ENCODE assay signal across 7 mouse cellular contexts in genomic region chrX:70385276-70385961, GRCm38 (mm10). TPM values are rescaled to one million over a fixed set of nuclear protein-coding genes. Genes with fewer than 3 reads are reported as not detected.
A peak's percentile ranks its signal among the peaks of the same experiment; 100 is the strongest.
DNase-seq lines count a peak whose midpoint lies in the region; ATAC-seq lines count a peak whose summit lies in the region.

Gene 1110012L19Rik (plus strand): TSS chrX:70385877.

- DNase-seq in adrenal gland, adult 2 months, result peak; percentile 84
- peak; percentile 56 for DNase-seq in embryo, embryonic 11.5 days (ENCODE audit: low read depth, low spot score)
- peak; percentile 40 to 45 for DNase-seq in gastrocnemius, postnatal 36 days
- peak; percentile 80 to 91 for DNase-seq in left cerebral cortex, postnatal 25 days (ENCODE audit: low spot score in 2 of 2)
- DNase-seq in midbrain, embryonic 10.5 days (ENCODE audit: low spot score), result peak; percentile 59
- peak; percentile 85 for DNase-seq in skeletal muscle tissue, adult 2 months (ENCODE audit: low read depth, low spot score)

- intact Hi-C loops in gastrocnemius, postnatal 36 days (cut with DNase I), result loop anchor here (10.0 kb wide), 1 partner anchor 69 kb away; no protein-coding TSS in a partner anchor
- intact Hi-C loops in left cerebral cortex, postnatal 25 days (cut with DNase I), result no loop called here

- H3K4me3 ChIP-seq in intestine, embryonic 15.5 days (replicated peaks), result peak within 1 kb of the TSS; percentile 49
- peak within 1 kb of the TSS; percentile 63 for H3K4me3 ChIP-seq in midbrain, embryonic 10.5 days

- no peaks in the 10 kb centered on the region for H3K9me3 ChIP-seq in intestine, embryonic 15.5 days
- no peaks in the 10 kb centered on the region for H3K9me3 ChIP-seq in midbrain, embryonic 10.5 days (replicated peaks)

- WGBS in intestine, embryonic 15.5 days, result 13% methylated on average over 22 of the region's 22 CpGs
- 22% methylated on average over 22 of the region's 22 CpGs for WGBS in midbrain, embryonic 10.5 days

- H3K27ac ChIP-seq in intestine, embryonic 15.5 days, result peak within 1 kb of the TSS; percentile 66
- peak within 1 kb of the TSS; percentile 82 for H3K27ac ChIP-seq in midbrain, embryonic 10.5 days (replicated peaks)

- H3K27me3 ChIP-seq in intestine, embryonic 15.5 days (replicated peaks), result no peaks in the 10 kb centered on the region
- H3K27me3 ChIP-seq in midbrain, embryonic 10.5 days (ENCODE audit: low read depth, poor library complexity, severe bottlenecking), result no peaks in the 10 kb centered on the region

- H3K36me3 ChIP-seq in intestine, embryonic 15.5 days, result no peaks in the 10 kb centered on the region
- peaks cover 5% of the 10 kb centered on the region; the same call in 1 of the 2 replicates for H3K36me3 ChIP-seq in midbrain, embryonic 10.5 days

- H3K4me1 ChIP-seq in intestine, embryonic 15.5 days (replicated peaks), result no peaks in the 10 kb centered on the region
- H3K4me1 ChIP-seq in midbrain, embryonic 10.5 days, result peaks cover 8% of the 10 kb centered on the region

- H3K4me2 ChIP-seq in intestine, embryonic 15.5 days (replicated peaks), result peak within 1 kb of the TSS; percentile 58

- peak; percentile 98 for ATAC-seq in intestine, embryonic 15.5 days

- H3K9ac ChIP-seq in intestine, embryonic 15.5 days, result peak within 1 kb of the TSS; percentile 54

RNA-seq across cellular contexts. Expression of gene 1110012L19Rik, which starts in this region (rescaled TPM):
- total RNA-seq in adrenal gland, adult 2 months (2021), result 10 to 100 TPM; 14.9 to 20.9 TPM
- 1.3 and 1.8 TPM in 2 replicates for polyA plus RNA-seq in adrenal gland, adult 2 months (2012; rRNA removed)
- total RNA-seq in gastrocnemius, postnatal 36 days (2021), result 10 to 100 TPM; 17.3 to 19.6 TPM
- polyA plus RNA-seq in intestine, embryonic 15.5 days (2015; fragmentation: Nextera tagmentation; extraction: Ambion mirVana), result 29.9 and 31.6 TPM in 2 replicates
- total RNA-seq in left cerebral cortex, postnatal 25 days (2021), result 10 to 100 TPM; 11.4 to 12.4 TPM
- polyA plus RNA-seq in midbrain, embryonic 10.5 days (2016; fragmentation: Nextera tagmentation; extraction: Ambion mirVana), result 24.9 and 29.8 TPM in 2 replicates

Comparison
In these comparisons a context has a peak if more than half of its experiments do, and no peak if none do; other contexts are left out.
1. Peak in every context shown above with its lines: DNase-seq, ATAC-seq, H3K4me3 ChIP-seq and H3K27ac ChIP-seq.